Mouse (Mus musculus): ENCODE data around the gene Nodal.

The Nodal gene

GRCm38 (mm10) chr10:61399156-61399734, 18.5 kb upstream of the Nodal start:
- peak; percentile 93 for DNase-seq (ENCODE audit: low spot score)

GRCm38 (mm10) chr10:61400407-61400806, 17.4 kb upstream of the Nodal start:
- DNase-seq (ENCODE audit: low spot score), result no peak

GRCm38 (mm10) chr10:61402480-61402879, 15.3 kb upstream of the Nodal start:
- no peak for DNase-seq (ENCODE audit: low spot score)

GRCm38 (mm10) chr10:61402911-61403310, 14.9 kb upstream of the Nodal start:
- DNase-seq (ENCODE audit: low spot score), result no peak

GRCm38 (mm10) chr10:61405958-61406357, 11.8 kb upstream of the Nodal start:
- no peak for DNase-seq (ENCODE audit: low spot score)

- DNase-seq (ENCODE audit: low spot score), result no peak
These were observed 8.0 kb upstream of the Nodal start for GRCm38 (mm10) chr10:61409776-61410175.

GRCm38 (mm10) chr10:61410193-61410592, 7.6 kb upstream of the Nodal start:
- DNase-seq (ENCODE audit: low spot score), result no peak

- no peak for DNase-seq (ENCODE audit: low spot score)
These were observed 4.7 kb upstream of the Nodal start for GRCm38 (mm10) chr10:61412910-61413625.

- no peak for DNase-seq (ENCODE audit: low spot score)
These were observed 2.5 kb upstream of the Nodal start for GRCm38 (mm10) chr10:61415240-61415639.

GRCm38 (mm10) chr10:61415890-61416289, 1.9 kb upstream of the Nodal start:
- no peak for DNase-seq (ENCODE audit: low spot score)

- DNase-seq (ENCODE audit: low spot score), result no peak
These were observed 1.2 kb upstream of the Nodal start for GRCm38 (mm10) chr10:61416561-61416960.

- no peak for DNase-seq (ENCODE audit: low spot score)
These were observed 726 bp upstream of the Nodal start for GRCm38 (mm10) chr10:61417046-61417445.

GRCm38 (mm10) chr10:61418131-61418900, 544 bp downstream of the Nodal start:
- DNase-seq (ENCODE audit: low spot score), result peak; percentile 53

- peak; percentile 36 for DNase-seq (ENCODE audit: low spot score)
These were observed 1.4 kb downstream of the Nodal start for GRCm38 (mm10) chr10:61419146-61419545.

GRCm38 (mm10) chr10:61420011-61420410, 2.2 kb downstream of the Nodal start:
- no peak for DNase-seq (ENCODE audit: low spot score)

- DNase-seq (ENCODE audit: low spot score), result no peak
These were observed 5.1 kb downstream of the Nodal start for GRCm38 (mm10) chr10:61422861-61423260.

GRCm38 (mm10) chr10:61423289-61423688, 5.5 kb downstream of the Nodal start:
- peak; percentile 34 for DNase-seq (ENCODE audit: low spot score)

GRCm38 (mm10) chr10:61424500-61424899, 6.7 kb downstream of the Nodal start:
- DNase-seq (ENCODE audit: low spot score), result peak; percentile 66

- no peak for DNase-seq (ENCODE audit: low spot score)
These were observed 7.3 kb downstream of the Nodal start for GRCm38 (mm10) chr10:61425047-61425446.

- DNase-seq (ENCODE audit: low spot score), result no peak
These were observed 8.5 kb downstream of the Nodal start for GRCm38 (mm10) chr10:61426251-61426757.

- DNase-seq (ENCODE audit: low spot score), result no peak
These were observed 10.2 kb downstream of the Nodal start for GRCm38 (mm10) chr10:61427951-61428350.

- DNase-seq (ENCODE audit: low spot score), result no peak
These were observed 10.6 kb downstream of the Nodal start for GRCm38 (mm10) chr10:61428416-61428815.

GRCm38 (mm10) chr10:61429043-61429442, 11.3 kb downstream of the Nodal start:
- DNase-seq (ENCODE audit: low spot score), result no peak
